Mouse (Mus musculus) megakaryocyte, embryonic 14.5 days (primary cell): ENCODE measurements around the gene Asb1.

Source experiments
- FLI1 ChIP-seq: IDR thresholded peaks from 2 replicates; pipeline ENCODE4 v1.6.1; 2012; ENCODE audit warnings: low read length, inconsistent platforms, mixed read lengths
- GATA1 ChIP-seq: IDR thresholded peaks from 3 replicates; pipeline ENCODE4 v1.6.1; 2012; ENCODE audit warnings: mixed read lengths, low read length, inconsistent platforms, borderline replicate concordance

- no peak for TF ChIP-seq GATA1
- TF ChIP-seq FLI1 = no peak
Measured at GRCm38 (mm10) chr1:91605632-91606031, 65.3 kb downstream of the Asb1 start.
